Mouse (Mus musculus) cerebellum, adult 11-12 months (tissue): ENCODE results near the gene Tmed2.
"Not testable (repeated sequence)": the region's sequence is repeated elsewhere in the genome, so short reads cannot be mapped to it uniquely, and the experiment has no call there.

Experiments
- DNase-seq: peaks from one replicate; pipeline ENCODE4 v3.0.0; 2022

The Tmed2 gene

GRCm38 (mm10) chr5:124540383-124540786, at the start of gene Tmed2:
TSS of gene Tmed2 (plus strand) at chr5:124540695.
- DNase-seq = peak; percentile 98

DNA sequence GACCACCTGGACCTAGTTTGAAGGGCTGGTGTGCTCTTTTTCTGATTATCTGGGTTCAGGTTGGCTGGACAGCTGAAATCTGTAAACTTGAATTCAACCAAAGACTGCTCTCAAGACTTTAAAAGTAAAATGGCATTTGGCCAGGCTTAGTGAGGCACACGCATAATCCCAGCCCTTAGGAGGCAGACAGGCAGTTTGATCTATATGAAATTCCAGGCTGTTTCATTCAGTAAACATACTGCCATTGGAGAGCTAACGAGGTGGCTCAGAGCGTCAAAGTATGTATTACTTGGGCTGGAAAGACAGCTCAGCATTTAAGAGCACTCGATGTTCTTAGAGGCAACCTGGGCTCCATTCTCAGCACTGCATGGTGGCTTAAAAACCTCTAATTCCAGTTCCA, 48.8 kb upstream of the Tmed2 start:
- no peak for DNase-seq

- no peak for DNase-seq
Observed at GRCm38 (mm10) chr5:124492618-124493017, 47.9 kb upstream of the Tmed2 start.

DNA sequence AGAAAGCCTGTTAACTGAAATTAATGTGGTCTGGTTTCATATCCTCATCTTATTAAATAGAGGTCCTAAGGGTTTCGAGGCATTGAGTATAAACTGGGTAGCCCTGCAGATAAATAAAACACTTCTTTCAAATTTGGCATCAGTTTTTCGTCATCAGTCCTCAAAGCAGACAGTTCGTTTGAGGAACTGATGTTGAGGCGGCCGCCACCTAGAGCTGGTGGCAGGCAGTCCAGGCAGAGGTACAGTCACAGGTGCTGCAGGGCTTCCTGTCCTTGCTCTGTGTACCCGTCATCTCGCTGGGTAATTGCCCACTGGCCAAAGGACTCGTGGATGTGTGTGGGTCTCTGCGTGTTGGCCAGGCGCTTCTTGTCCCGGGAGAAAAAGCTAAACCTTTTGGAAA, 47.0 kb upstream of the Tmed2 start:
- DNase-seq = no peak

DNA sequence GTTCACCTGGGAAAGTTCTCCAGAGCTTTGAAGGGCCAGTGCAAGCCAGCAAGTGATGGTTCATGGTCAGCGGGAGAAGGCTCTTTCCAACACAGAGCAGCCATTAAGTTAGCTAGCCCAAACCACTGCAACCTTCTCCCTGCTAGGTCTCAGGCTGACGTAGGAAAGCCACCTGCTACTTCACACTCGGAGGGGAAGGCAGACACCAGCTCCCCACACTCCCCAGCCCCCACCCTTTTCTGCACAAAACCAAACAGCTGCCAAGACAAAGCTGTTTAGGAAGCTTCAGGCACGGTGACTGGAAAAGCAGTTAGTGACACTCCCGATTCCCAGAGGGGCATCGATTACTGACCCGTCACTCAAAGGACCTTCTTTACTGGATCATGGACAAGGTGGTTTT, 44.9 kb upstream of the Tmed2 start:
- no peak for DNase-seq

DNA sequence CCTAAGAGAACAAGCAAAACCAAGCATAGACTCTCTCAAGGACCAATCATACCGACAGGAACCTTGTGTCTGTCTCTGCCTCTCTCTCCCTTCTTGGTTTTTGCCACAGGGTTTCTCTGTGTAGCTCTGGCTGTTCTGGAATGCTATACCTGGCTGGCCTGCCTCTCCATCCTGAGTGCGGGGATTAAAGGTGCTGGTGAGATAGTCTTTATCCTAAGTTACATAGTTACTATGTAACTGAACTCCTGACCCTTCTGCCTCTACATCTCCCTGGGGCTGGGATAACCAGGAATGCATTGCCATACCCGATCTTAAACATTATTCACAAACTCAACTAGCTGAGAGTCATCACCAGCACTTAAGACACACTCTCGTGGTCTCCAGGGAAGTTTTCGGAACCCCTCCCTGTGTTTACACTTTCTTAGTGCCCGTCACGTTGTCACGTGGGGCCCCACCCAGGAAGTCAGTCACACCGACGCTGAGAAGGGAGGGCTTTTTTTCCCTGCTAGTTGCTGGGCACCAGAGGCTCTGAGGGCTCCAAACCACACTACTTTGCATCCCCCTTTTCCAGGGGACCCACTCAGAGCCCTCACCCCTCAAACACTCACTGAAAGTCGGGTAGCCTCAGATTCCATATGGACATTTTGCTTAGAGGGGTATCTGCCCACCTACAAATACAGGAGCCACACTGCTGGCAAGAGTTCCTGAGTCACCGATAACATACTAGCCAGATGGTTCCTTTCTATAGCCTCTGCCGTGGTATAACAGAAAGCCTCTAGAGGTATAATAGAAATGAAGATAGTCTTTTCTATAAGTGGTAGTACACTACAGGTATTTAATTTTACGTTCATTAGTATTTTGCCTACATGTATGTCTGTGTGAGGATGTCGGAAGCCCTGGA, 43.6 kb upstream of the Tmed2 start:
- no peak for DNase-seq

DNA sequence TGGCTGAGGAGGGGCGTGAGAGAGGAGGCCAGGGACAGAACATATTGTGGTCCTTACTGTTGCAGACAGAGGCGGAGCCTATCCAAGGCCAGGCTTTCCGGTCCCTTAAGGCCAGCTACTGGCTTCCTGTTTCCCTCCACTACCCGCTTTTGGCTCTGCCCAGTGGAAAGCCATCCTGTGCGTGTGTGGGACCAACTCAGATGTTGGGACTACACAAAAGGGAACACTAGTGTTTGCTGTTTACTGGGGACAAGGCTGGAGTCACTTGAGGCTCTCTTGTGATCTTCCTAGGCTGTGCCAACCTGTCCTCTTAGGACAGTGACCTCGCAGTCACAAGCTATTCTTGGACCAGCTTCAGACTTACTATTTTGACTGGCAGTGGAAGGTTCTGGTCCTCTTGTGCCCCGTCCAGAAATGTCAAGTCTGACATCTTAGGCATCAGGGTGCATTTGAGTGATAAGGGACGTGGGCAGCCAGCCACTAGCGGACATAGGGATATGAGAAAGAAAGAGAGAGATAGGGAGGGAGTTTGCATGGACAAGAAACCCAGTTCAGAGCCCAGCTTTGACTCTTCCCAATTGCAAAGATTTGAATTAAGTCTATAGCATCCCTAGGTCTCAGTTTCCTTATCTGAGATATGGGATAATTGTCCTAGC, 42.1 kb upstream of the Tmed2 start:
- DNase-seq = no peak

DNA sequence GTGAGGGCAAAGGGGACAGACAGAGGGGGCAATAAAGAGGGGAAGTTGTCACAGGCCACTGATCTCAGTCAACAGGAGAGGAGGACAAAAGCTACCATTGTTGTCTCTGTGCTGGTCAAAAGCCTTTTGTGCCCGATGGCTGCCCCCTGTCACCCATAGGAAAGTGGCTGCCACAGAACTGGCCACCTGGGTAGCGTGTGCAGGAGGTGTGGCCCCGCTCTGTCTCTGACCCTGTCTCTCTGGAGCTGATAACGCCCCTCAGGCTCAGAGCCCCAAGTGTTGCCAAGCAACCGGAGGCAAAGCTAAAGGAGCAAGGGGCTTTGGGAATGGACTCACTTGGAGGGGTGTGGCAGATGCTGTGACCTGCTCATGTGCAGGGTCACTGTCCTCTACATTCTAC, 41.5 kb upstream of the Tmed2 start:
- DNase-seq = no peak

DNA sequence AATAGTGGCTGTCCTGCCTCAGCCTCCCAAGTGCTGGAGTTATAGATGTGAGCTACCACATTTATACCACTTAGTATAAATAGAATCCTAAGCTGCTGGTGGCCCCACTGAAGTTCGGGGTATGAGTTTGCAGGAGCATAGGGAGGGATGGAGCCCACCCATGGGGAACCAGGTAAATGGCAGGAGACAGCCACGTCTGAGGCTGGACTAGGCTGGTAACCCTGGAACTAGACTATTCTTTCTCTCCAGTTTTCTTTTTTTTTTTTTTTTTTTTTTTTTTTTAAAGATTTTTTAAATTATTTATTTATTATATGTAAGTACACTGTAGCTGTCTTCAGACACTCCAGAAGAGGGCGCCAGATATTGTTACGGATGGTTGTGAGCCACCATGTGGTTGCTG, 40.5 kb upstream of the Tmed2 start:
- DNase-seq = not testable (repeated sequence)

DNA sequence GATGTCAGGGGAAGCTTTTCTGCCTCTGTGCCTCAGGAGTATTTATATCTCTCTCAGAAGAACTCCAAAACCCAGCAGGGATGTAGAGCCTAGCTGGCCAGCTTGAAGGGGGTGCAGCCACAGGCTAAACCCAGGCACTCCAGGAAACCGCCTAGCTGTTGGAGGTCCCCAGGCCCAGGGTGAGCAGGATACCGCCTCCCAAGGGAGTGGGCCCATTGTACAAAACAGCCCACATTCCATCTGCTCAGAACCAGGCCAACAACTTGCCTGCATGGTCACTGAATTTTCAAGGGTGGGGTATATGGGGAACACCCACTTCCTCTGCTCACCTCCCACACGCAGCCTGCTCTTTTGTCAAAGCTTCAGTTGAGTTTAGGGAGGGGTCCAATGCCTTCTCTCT, 39.9 kb upstream of the Tmed2 start:
- DNase-seq = no peak

DNA sequence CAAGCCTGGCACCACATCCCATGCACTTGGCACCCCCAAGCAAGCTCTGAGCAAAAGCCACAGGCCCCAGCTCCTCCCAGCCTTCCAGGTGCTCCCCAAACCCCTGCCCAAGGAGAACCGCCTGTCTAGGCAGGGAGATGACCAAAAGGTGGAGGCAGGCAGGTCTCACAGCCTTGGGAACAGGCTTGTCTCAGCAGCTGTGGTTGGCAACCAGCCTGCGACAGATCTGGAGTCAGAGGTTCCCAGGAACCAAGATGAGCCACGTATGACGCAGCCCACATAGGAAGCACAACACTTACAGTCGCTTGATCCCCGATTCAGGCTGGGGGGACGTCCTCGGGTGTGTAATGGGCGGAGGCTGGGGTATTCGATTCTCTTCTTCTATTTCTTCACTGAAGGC, 39.0 kb upstream of the Tmed2 start:
- no peak for DNase-seq

- DNase-seq = no peak
Observed at GRCm38 (mm10) chr5:124503742-124504141, 36.8 kb upstream of the Tmed2 start.

- DNase-seq = no peak
Observed at GRCm38 (mm10) chr5:124505235-124505634, 35.3 kb upstream of the Tmed2 start.

DNA sequence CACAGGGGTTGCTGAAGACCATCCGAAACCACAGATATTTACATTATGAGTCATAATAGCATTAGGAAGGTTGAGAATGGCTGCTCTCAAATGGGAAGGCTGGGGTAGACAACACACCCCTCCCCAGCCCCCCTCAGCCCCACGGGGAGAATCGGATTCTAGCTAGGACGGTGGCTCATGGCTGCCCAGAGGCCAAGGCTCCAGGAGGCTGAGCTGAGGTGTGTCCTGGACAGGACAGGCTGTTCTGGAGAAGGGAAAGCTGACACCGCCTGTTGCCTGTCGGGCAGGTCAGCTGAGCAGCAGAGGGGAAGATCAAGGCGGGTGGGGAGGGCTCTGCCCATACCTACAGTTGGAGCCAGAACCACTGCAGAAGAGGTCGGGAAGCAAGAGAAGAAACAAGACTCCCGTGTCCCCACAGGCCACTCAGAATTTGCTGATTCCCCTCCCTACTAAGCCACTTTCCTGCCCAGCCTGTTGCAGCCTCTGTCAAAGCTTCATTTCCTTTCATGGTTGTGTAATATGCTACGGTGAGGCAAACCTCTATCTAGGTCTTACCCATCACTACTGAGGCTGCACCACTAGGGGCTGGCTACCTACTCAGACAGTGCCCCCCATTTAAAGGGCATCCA, 33.6 kb upstream of the Tmed2 start:
- no peak for DNase-seq

GRCm38 (mm10) chr5:124509200-124509599, 31.3 kb upstream of the Tmed2 start:
- DNase-seq = no peak

GRCm38 (mm10) chr5:124509742-124510237, 30.7 kb upstream of the Tmed2 start:
- DNase-seq = no peak

DNA sequence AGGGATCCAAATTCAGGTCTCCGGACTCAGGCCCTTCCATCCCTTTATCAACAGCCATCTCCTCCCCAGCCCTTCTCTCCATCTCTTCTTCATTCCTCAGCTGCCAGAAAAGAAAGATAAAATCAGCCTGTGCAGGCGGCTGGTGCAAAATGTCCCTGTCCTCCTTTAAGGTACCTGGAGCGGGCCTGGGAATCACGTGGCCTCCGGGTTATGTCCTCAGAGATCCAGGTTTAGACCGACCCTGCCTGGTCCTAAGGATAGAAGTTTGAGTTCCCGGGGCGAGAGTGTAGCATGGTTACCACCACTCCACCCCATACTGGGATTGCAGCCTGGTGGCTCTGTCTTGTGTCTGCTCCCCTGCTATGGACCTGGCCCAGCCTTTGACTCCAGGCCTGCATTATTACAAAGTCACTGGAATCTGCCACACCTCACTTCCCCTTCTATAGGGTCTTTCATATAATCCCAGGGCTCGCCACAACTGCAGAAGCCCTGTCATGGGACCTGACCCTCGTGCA, 29.9 kb upstream of the Tmed2 start:
- no peak for DNase-seq

DNA sequence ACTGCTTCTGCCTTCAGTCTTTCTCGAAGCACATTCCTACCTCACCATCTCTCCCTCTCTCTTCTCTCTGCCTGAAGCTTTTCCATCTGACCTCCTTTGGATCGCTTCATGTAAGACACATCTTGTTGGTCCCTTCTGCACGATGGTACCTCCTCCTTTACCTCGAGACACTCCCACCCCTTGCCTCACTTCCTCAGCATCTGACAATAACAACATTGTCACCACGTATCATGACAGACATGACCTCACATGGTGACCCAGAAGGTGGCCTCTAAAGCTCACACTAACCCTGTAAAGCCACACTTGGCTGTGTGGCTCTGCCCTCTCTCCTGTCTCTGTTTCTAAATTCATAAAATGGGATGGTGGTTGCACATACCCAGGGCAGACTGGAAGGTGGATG, 24.7 kb upstream of the Tmed2 start:
- DNase-seq = no peak

DNA sequence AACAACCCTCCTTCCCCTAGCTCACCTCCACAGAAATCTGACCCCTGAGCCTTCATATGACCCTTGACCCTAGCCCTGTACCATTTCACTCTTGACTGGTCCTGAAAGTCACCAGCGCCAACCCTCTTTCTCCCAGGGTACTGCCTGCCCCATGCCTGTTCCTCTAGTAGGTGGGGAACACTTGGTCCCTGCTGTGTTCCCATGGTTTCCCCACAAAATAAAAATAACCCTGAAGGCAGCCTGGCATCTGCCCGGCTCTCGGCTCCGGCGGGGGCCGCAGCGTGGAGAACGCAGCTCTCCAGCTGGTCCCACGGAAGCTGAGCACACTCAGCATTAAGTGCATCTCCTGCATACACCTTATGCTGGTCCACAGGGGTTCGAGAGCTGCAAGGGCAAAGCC, 21.8 kb upstream of the Tmed2 start:
- DNase-seq = no peak

DNA sequence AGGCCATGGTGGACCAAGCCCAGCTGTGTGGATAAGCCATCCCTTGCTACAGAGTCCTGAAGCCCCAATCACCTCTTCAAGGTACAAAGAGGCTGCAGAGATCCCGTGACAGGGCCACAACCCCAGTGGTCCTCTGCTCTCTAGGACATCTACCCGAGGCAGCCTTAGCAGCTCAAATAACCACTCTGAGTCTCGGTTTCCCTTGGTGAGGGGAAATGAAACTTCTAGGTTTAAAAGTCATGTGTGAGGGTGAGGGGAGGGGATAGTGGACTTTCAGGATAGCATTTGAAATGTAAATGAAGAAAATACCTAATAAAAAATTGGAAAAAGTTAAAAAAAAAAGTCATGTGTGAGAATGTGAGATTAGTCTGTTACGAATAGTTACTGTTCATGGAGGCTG, 18.9 kb upstream of the Tmed2 start:
- no peak for DNase-seq

DNA sequence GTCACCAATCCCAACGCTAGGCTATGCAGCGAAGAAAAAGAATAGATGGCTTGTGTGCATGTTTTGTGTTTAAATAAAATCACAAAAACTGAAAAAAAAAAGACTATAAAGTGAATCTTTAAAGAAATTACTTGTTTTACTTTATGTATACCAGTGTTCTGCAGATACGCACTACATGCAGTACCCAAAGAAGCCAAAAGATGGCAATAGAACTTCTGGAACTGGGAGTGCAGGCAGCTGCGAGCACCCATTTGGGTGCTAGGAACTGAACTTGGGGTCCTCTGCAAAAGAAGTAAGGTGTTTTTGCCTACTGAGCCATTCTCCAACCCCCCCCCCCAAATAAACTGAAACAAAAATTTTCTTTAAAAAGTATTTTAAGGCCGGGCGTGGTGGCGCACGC, 17.5 kb upstream of the Tmed2 start:
- DNase-seq = no peak

DNA sequence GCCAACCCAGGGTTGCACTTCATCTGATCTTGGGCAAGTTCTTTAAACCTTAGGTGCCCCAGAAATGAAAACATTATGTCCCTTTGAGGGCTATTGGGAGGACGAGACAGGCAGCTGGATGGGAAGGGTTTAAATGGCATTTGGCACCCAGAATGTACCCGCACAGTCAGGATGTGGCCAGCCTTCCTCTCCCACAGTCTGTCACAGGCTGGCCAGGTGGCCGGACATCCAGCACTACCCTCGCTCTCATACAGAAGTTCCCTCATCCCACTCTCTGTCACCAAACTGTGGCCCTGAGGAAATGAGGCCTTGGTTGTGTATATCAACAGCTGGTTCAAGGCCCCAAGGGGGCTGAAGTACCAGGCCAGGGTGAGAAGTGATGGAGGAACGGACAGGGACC, 15.6 kb upstream of the Tmed2 start:
- no peak for DNase-seq

DNA sequence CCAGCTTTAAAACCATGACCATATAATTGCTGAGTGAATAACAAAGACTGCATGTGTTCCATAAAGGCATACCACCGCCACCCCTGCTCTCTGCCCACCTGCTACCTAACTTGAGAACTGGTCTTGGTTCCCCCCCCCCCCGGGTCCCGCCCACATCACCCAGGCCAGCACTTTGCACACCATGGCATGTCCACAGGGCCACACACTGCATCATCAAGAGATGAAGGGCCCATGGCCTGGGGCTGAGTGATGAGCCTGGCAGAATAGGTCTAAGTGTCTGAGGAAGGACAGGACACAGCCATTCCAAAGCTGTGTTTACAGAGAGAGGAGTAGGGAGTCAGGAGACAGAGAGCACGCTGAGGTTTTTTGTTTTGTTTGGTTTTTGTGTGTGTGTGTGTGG, 12.1 kb upstream of the Tmed2 start:
- DNase-seq = no peak

DNA sequence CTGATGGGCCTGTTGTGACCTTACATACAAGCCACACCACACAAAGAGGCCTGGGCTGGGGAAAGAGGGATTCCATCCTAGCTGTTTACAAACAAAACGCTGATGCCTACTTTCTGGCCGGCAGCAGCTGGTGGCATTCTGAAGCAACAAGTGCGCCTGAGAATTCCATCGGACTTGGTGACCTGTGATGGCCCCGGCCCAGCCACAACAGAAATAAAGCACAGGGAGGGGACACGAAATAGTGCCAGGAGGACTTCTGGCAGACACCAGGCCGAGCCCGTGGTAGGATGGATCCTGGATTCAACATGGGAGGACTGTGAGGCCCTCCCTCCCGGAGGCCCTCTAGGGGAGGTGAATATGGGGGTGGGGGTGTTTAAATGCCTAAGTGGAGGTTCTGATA, 11.7 kb upstream of the Tmed2 start:
- no peak for DNase-seq
